Mouse (Mus musculus) thymus, postnatal 25 days (tissue): ENCODE data around the gene Pappa2.

Experiments used
- DNase-seq: peaks from one replicate; pipeline ENCODE4 v3.0.0; 2022

Gene Pappa2

GRCm38 (mm10) chr1:158980390-158980789, at the start of gene Pappa2:
Gene Pappa2, minus strand, starts transcription at chr1:158980490.
- DNase-seq = no peak

- DNase-seq = no peak
These were observed 48.8 kb upstream of the Pappa2 start for GRCm38 (mm10) chr1:159029106-159029505.

- no peak for DNase-seq
These were observed 34.8 kb upstream of the Pappa2 start for GRCm38 (mm10) chr1:159014940-159015660.

DNA sequence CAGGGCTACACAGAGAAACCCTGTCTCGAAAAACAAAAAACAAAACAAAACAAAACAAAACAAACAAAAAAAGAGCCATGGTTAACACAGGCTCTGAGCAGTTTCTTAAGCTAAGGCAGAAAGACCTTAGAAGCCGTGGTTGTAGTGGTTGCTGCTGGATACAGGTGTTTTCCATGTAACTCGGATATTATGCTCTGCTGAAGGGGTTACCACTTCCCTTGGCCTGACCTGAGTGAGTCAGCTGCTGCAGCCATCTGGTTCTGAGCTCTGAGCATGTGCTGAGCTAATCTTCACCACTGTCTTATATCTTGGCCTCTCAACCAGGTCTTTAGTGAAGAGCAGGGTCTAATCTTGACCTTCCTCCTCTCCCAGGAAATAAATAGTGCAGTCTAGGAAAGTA, 6.8 kb upstream of the Pappa2 start:
- DNase-seq = no peak

DNA sequence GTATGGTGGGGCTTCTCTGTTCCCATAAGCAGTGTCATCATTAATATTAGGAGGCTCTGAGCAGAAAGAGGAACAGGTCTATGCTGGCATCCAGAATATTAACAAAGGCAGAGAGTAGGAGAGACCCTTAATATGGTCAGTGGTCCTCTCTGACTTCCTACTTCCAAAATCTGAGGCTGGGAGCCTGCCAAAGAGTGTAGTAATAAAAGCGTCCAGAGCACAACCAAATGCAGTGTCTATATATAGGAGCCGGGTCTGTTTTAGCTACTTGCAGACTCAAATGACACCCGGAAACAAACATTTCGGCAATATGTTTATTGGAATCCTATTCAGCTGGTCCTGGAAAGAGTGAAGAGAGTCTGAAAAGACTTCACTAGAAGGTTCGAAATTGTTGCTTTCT, 17.9 kb downstream of the Pappa2 start:
- DNase-seq = no peak

DNA sequence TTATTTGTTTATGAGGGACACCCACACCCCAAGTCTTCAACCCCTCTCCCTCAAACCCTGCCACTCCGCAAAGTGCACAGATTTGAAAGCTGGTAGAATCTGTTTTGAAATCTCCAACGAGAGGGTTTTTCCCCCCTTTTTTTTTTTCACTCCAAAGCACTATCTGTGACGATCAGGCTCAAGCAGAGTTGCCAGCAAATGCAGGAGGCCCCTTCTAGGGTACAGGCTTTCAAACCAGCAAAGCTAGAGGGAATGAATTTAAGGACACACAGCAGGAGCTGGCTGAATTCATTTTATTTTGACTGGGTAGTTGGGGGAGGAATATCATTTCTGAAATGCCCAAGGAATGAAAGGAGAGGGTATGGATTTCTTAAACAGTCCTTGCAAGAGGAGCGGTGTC, 19.3 kb downstream of the Pappa2 start:
- DNase-seq = no peak

GRCm38 (mm10) chr1:158960549-158960948, 19.7 kb downstream of the Pappa2 start:
- no peak for DNase-seq

DNA sequence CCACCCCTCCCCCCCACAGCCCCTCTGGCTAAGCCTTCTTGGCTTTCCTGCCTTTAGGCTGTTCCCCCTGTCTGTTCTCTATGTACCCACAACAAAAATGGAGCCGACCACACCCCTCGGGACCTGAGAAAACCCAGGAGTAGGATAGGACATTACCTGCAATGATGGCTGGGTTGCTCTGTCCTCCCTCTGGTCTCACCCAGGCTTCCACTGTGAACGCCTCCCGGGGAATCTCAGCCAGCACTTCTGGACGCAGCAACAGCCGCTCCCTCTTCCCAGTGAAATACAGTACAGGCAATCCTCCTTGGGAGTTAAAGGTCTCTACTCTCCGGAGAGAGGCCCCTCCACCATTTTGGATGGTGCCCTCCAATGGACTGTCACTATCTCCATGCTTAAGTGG, 23.9 kb downstream of the Pappa2 start:
- DNase-seq = no peak

DNA sequence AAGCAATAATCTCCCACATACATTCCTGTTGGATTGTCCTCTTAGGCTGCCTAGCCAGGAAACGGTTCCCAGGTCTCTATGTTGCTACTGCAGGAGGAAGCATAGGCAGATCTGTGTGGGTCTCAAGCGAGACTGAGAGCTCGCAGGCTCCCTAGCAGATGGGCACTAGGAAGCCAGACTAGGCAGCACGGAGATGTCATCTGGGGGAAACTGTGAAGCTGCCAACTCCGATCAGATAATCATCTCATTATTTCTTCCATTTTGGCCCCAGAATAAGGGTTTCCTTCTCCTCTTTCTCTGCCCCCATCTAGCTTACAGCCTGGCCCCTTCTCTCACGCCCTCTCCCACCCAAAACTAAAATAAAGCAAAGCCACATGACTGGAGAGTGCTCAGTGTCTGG, 25.5 kb downstream of the Pappa2 start:
- DNase-seq = no peak

- peak; percentile 23 for DNase-seq
These were observed 26.6 kb downstream of the Pappa2 start for GRCm38 (mm10) chr1:158953479-158954207.

GRCm38 (mm10) chr1:158949041-158949440, 31.2 kb downstream of the Pappa2 start:
- DNase-seq = no peak

DNA sequence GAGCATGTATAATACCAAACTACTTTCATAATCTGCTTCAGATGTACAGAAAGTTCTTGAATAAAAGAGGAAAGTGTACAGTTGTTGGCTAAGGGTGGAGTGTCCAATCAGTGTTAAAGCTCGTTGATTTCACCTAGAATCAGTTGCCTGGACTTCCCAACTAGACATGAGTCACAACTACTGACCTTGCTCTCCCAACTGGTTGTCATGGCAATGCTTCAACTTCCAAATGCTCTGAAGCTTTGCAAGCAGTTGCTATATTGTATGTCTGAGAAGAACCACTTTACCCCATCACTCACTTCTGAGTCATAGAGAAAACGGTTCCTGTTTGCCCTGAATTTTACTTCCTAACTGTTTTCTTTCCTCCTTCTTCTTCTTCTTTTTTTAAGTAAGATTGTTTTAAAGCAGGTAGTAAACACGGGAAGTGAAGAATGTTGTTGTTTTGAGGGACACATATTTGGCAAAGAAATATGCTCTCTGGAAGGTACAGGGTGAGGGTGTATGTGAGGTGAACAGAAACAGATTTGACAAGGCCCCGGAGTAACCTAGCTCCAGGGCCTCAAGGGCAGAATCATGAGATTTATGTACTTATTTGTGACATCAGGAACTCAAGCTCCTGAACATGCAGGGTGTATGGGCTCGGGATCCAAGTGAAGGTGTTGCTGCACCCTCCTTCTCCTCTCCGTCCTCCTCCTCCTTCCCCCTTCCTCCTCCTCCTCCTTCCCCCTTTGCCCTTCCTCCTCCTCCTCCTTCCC, 32.1 kb downstream of the Pappa2 start:
- DNase-seq = no peak

DNA sequence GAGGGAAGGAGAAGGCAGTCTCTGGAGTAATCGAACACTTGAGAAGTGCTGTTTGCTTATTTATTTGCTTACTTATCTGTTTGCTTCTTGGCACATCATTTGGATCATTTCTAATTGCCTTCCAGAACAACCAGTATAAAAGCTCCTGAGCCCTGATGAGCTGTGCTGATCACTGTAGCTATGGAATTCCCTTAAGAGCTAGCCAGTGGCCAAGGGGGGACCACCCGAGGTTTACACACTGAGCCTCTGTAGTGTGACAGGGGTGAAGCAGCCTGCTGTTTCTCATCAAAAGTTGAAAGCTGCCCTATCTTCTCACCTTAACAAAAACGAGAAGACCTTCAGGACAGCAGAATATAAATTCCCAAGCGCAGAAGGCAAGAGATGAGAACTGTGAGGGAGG, 35.4 kb downstream of the Pappa2 start:
- no peak for DNase-seq

- DNase-seq = no peak
These were observed 37.4 kb downstream of the Pappa2 start for GRCm38 (mm10) chr1:158942864-158943263.

DNA sequence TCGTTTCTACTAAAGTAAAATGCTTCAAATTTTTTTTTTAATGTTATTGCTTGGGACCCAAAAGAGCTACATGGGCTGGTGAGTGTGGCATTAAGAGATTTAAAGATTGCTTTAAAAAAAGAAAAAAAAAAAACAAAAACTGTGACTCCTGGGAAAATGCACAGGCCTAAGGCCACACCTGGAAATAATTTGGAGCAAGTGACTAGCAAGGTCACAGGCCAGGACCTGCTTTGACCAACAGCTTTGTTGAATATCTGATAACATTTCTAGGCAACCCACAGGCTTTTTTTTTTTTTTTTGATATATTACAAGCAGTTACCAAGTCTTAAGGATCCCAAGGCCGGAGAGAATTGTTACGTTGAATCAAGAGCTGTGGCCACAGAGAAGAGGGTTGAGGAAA, 39.3 kb downstream of the Pappa2 start:
- DNase-seq = no peak

- no peak for DNase-seq
These were observed 45.8 kb downstream of the Pappa2 start for GRCm38 (mm10) chr1:158934447-158934846.

DNA sequence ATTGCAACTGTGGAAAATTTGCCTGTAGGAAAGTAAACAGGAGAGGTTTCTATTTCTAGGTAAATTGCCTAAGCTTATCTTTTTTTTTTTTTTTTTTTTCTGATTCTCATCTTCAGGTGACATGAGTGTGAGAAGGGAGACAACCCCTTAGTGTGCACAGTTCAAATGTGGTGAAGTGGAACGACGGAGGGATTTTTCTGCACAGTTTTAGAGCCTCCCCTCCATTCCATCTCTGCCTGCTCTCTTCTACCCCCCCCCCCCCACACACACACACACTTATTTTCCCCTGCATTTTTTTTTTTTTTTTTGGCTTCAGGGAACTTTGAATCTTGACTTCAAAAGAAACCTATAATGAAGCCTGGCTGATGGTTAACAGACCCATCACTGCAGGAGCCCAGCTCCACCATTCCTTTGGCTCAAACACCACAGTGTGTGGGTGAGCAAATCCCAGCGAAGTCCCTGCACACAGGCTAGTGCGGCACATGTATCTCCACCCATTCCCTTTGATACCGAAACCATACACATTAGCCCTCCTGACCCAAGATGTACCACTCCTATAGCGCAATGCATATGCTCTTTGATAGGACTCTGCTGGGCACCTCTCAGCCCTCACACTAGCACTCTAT, 49.0 kb downstream of the Pappa2 start:
- DNase-seq = no peak

DNA sequence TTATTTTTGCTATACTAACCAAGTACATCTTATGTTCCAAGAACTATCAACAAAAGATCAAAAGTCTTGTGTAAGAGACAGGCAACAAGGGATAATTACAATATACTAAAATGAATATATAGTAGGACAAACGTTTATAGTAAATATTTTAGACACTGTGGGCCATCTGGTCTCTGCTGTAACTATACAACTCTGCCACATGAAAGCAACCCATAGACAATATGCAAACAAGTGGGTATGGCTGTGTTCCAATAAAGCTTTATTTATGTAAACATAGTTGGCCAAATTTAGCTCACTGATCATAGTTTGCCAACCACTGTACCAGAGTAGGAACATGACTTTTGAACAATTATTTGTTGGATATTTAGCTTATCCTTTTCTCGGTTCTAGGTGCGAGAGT, 50.9 kb downstream of the Pappa2 start:
- no peak for DNase-seq

GRCm38 (mm10) chr1:158920451-158920850, 59.8 kb downstream of the Pappa2 start:
- no peak for DNase-seq

- no peak for DNase-seq
These were observed 61.4 kb downstream of the Pappa2 start for GRCm38 (mm10) chr1:158918890-158919289.

DNA sequence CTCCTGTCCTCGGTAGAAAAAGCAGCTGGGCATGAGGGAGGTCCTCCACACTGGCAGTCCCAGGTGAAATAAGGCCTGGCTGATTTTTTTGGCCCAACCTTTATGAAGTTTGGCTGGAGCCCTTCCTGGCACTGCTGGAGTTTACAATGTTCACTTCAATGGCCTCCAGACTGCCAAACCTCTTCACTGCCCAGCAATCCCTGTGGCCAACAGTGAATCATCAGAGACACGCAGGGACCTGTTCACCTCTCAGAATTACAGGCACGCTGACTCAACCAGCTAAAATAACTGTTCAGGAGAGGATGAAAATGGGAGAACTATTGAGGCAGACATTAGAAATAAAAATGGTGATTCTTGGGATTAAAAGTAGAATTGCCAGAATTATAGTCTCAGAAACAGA, 63.2 kb downstream of the Pappa2 start:
- no peak for DNase-seq

- no peak for DNase-seq
These were observed 64.7 kb downstream of the Pappa2 start for GRCm38 (mm10) chr1:158915592-158915991.

DNA sequence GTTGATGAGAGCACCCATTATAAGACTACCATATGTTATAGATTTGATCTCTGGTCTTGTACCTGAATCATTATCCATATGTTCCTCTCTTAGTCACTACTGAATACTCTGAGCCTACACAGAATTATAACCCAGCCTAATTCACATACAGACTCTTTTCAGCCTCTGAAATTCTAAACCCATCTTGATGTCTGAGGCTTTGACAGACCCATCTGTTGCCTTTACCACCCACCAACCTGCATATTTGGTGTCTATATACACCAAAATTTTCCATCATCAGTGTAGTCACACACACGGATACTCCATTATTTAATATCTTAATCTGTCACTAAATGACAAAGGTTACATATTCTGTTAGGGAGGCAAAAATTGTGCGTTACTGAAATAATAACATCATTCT, 69.6 kb downstream of the Pappa2 start:
- DNase-seq = no peak
